Mouse (Mus musculus): ENCODE data around the gene Primpol. TPM values are rescaled to one million over a fixed set of nuclear protein-coding genes. Genes with fewer than 3 reads are reported as not detected.

Gene Primpol
- 10.1 and 10.3 TPM in 2 replicates for polyA plus RNA-seq (2012; rRNA removed)
- 13.9 and 16.8 TPM in 2 replicates for polyA plus RNA-seq (2014; fragmentation: Nextera tagmentation; extraction: Ambion mirVana)

GRCm38 (mm10) chr8:46616879-46617689 lies at the start of gene Primpol, which contains the start of gene Casp3:
Gene Primpol, minus strand, starts transcription at chr8:46617212.
Gene Casp3, plus strand, starts transcription at chr8:46617291.
- 1% methylated on average over 50 of the region's 54 CpGs for WGBS
- peak within 1 kb of the TSS; percentile 91 for H3K27ac ChIP-seq (replicated peaks; ENCODE audit: low read depth, low read length)
- peak; percentile 90; the same call in 1 of the 2 replicates for TF ChIP-seq POLR2A (IDR thresholded peaks at IDR 0.05; ENCODE audit: borderline replicate concordance, extremely low read depth, insufficient read depth, insufficient read length)
- peaks cover 25% of the 10 kb centered on the region for H3K4me1 ChIP-seq (ENCODE audit: control insufficient read depth, insufficient read depth, low read length)
- peak within 1 kb of the TSS; percentile 83 for H3K4me3 ChIP-seq (replicated peaks; ENCODE audit: low read length)
- H3K4me2 ChIP-seq (replicated peaks; ENCODE audit: low read depth, low read length, severe bottlenecking), result peak within 1 kb of the TSS; percentile 78
- H3K36me3 ChIP-seq (ENCODE audit: control insufficient read depth, insufficient read depth, low read length), result no peaks in the 10 kb centered on the region
- H3K9ac ChIP-seq (ENCODE audit: low read depth, low read length, severe bottlenecking), result peak within 1 kb of the TSS; percentile 90
- no peaks in the 10 kb centered on the region for H3K9me3 ChIP-seq (ENCODE audit: control insufficient read depth, low read length)
- DNase-seq (ENCODE audit: low spot score) (peak; percentile 95), ATAC-seq (ENCODE audit: low FRiP score, low read depth) (peak; percentile 95)
- H3K27me3 ChIP-seq (ENCODE audit: control insufficient read depth, insufficient read depth, low read length), result no peaks in the 10 kb centered on the region

DNA sequence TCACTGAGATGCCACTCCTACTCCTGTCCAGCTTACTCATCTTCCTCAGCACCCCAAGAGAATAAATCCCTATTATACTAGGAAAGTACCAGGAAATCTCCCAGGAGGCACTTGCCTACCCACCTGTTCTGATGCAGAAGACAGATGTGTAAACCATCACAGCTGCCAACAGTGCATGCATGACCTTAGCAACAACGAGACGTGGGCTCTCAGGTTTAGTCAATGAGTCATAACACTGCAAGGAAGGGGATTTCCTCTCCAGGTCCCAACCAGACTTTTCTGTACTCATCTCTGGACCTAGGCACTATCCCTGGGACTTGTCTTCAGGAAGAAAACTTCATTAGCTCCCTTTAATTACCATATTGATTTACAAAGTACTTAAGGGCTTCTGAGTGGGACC lies 38.9 kb upstream of the Primpol start:
- WGBS, result 51% methylated on average over 2 of the region's 2 CpGs
- H3K4me2 ChIP-seq (replicated peaks; ENCODE audit: low read depth, low read length, severe bottlenecking), result no peak overlapping the region

GRCm38 (mm10) chr8:46651872-46652271 lies 34.9 kb upstream of the Primpol start:
- ATAC-seq (ENCODE audit: low FRiP score, low read depth), result no peak
- no peaks in the 10 kb centered on the region for H3K9me3 ChIP-seq (ENCODE audit: control insufficient read depth, low read length)
- H3K4me1 ChIP-seq (ENCODE audit: control insufficient read depth, insufficient read depth, low read length), result no peaks in the 10 kb centered on the region
- 69% methylated on average over 9 of the region's 9 CpGs for WGBS
- no peaks in the 10 kb centered on the region for H3K36me3 ChIP-seq (ENCODE audit: control insufficient read depth, insufficient read depth, low read length)
- H3K27me3 ChIP-seq (ENCODE audit: control insufficient read depth, insufficient read depth, low read length), result no peaks in the 10 kb centered on the region
- H3K27ac ChIP-seq (replicated peaks; ENCODE audit: low read depth, low read length), result no peak overlapping the region
- H3K4me2 ChIP-seq (replicated peaks; ENCODE audit: low read depth, low read length, severe bottlenecking), result no peak overlapping the region
- no peak for TF ChIP-seq POLR2A (IDR thresholded peaks at IDR 0.05; ENCODE audit: borderline replicate concordance, extremely low read depth, insufficient read depth, insufficient read length)
- no peak overlapping the region for H3K9ac ChIP-seq (ENCODE audit: low read depth, low read length, severe bottlenecking)
- no peak overlapping the region for H3K4me3 ChIP-seq (replicated peaks; ENCODE audit: low read length)
- no peak for DNase-seq (ENCODE audit: low spot score)

More for the DNA sequence above, 38.9 kb upstream of the Primpol start:
- Histone ChIP-seq H3K36me3 (ENCODE audit: control insufficient read depth, insufficient read depth, low read length) (no peaks in the 10 kb centered on the region), H3K4me3 (replicated peaks; ENCODE audit: low read length) (no peak overlapping the region), H3K9me3 (ENCODE audit: control insufficient read depth, low read length) (no peaks in the 10 kb centered on the region), H3K27ac (replicated peaks; ENCODE audit: low read depth, low read length) (no peak overlapping the region), H3K27me3 (ENCODE audit: control insufficient read depth, insufficient read depth, low read length) (no peaks in the 10 kb centered on the region), H3K4me1 (ENCODE audit: control insufficient read depth, insufficient read depth, low read length) (no peaks in the 10 kb centered on the region), H3K9ac (ENCODE audit: low read depth, low read length, severe bottlenecking) (no peak overlapping the region)
- ATAC-seq (ENCODE audit: low FRiP score, low read depth), result no peak
- no peak for DNase-seq (ENCODE audit: low spot score)
- TF ChIP-seq POLR2A (IDR thresholded peaks at IDR 0.05; ENCODE audit: borderline replicate concordance, extremely low read depth, insufficient read depth, insufficient read length), result no peak

DNA sequence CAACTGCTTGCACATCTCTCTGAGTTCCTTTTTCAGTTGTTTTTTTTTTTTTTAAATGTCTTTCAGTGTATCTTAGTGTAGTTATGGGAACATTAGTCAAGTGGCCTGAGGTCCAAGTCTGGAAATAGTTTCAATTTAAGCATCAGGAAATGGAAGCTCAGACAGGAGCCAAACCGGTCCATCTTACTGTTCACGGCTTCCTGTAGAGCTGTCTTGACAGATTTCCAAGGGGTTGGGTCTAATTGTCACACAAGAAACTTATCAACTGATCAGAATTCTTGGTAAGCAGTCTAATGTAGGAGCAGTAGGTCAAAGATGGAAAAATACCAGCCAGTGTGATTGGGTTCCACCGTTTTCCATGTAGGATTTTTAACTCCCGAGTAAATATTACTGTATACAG lies 31.4 kb upstream of the Primpol start:
- whole genome bisulfite sequencing, result 83% methylated on average over 4 of the region's 4 CpGs
- H3K4me2 ChIP-seq (replicated peaks; ENCODE audit: low read depth, low read length, severe bottlenecking), result no peak overlapping the region
- no peak for TF ChIP-seq POLR2A (IDR thresholded peaks at IDR 0.05; ENCODE audit: borderline replicate concordance, extremely low read depth, insufficient read depth, insufficient read length)
- H3K36me3 ChIP-seq (ENCODE audit: control insufficient read depth, insufficient read depth, low read length), result no peaks in the 10 kb centered on the region; the same call in 1 of the 2 replicates
- no peak overlapping the region for H3K9ac ChIP-seq (ENCODE audit: low read depth, low read length, severe bottlenecking)
- H3K27me3 ChIP-seq (ENCODE audit: control insufficient read depth, insufficient read depth, low read length), result no peaks in the 10 kb centered on the region
- DNase-seq (ENCODE audit: low spot score), result no peak
- H3K27ac ChIP-seq (replicated peaks; ENCODE audit: low read depth, low read length), result no peak overlapping the region
- no peaks in the 10 kb centered on the region for H3K4me1 ChIP-seq (ENCODE audit: control insufficient read depth, insufficient read depth, low read length)
- ATAC-seq (ENCODE audit: low FRiP score, low read depth), result no peak
- H3K4me3 ChIP-seq (replicated peaks; ENCODE audit: low read length), result no peak overlapping the region
- no peaks in the 10 kb centered on the region for H3K9me3 ChIP-seq (ENCODE audit: control insufficient read depth, low read length)

- Histone ChIP-seq H3K9me3 (ENCODE audit: control insufficient read depth, low read length) (no peaks in the 10 kb centered on the region), H3K27me3 (ENCODE audit: control insufficient read depth, insufficient read depth, low read length) (no peaks in the 10 kb centered on the region), H3K4me3 (replicated peaks; ENCODE audit: low read length) (no peak overlapping the region), H3K27ac (replicated peaks; ENCODE audit: low read depth, low read length) (no peak overlapping the region), H3K36me3 (ENCODE audit: control insufficient read depth, insufficient read depth, low read length) (peaks cover 20% of the 10 kb centered on the region), H3K9ac (ENCODE audit: low read depth, low read length, severe bottlenecking) (no peak overlapping the region), H3K4me1 (ENCODE audit: control insufficient read depth, insufficient read depth, low read length) (no peaks in the 10 kb centered on the region), H3K4me2 (replicated peaks; ENCODE audit: low read depth, low read length, severe bottlenecking) (no peak overlapping the region)
- 86% methylated on average over 5 of the region's 5 CpGs for WGBS
- DNase-seq (ENCODE audit: low spot score) (no peak), ATAC-seq (ENCODE audit: low FRiP score, low read depth) (no peak)
- TF ChIP-seq POLR2A (IDR thresholded peaks at IDR 0.05; ENCODE audit: borderline replicate concordance, extremely low read depth, insufficient read depth, insufficient read length), result no peak
Observed at GRCm38 (mm10) chr8:46641272-46641671, 24.3 kb upstream of the Primpol start.

Data from limb, embryonic 14.5 days (tissue).